Mouse (Mus musculus) left cerebral cortex, postnatal 10 days (tissue): Measurements from ENCODE around the gene Kiss1r. TPM values are rescaled to one million over a fixed set of nuclear protein-coding genes. Genes with fewer than 3 reads are reported as not detected.
"Not testable (repeated sequence)": the region's sequence is repeated elsewhere in the genome, so short reads cannot be mapped to it uniquely, and the experiment has no call there.

Experiments
- DNase-seq, 2 experiments: peaks; one replicate each; pipeline ENCODE4 v3.0.0; 2021 to 2022; ENCODE audit warnings: low spot score in 2 of 2, mixed read lengths in 1 of 2; ENCODE audit errors: extremely low spot score in 1 of 2
- intact Hi-C: fragments of 180-260 bp; cut with DNase I; formaldehyde crosslinking; loops from one replicate; pipeline ENCODE4 v1.15.1; 2025
- total RNA-seq, 2 experiments: library from RNA; stranded (reverse); gene quantifications; 2 replicates each; pipeline ENCODE4 v1.2.3; 2021

Kiss1r gene
- total RNA-seq: 1 to 10 TPM; 6.8 to 8.4 TPM

DNA sequence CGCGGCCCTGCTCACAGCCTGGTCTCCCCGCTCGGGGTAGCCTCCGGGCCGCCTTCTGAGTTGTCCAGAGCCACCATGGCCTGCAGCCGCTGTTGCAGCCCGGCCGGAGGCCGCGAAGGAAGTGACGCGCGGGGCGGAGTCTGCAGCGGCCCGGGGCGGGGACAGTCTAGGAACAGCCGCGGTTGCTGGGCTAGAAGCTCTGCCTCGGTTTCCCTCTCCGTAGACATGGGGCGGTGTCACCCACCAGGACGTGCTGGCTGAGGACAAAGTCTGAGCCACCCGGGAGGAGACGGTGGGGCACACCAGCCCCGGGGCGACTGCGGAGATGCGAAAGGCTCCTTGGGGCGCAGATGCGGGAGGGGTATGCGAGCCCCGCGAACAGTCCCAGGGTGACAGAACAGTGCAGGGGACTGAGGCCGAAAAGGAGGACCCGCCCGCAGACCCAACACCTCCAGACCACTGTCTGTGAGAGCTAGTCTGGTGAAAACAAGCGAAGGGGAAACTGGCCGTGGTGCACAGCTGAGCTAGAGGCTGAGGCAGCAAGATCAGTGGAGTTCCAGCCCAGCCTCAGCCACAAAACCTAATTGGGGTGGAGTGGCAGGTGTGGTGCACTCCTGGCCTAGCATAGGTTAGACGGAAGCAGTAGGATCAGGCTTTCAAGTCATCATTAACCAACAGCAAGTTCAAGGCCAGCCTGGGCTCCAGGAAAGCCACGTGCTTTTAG lies at the start of gene Kiss1r:
Kiss1r (plus strand) TSS at position 164 of the 724 bp plus-strand sequence.
- intact Hi-C loops: no loop called here
- DNase-seq: peak; percentile 76 to 93

DNA sequence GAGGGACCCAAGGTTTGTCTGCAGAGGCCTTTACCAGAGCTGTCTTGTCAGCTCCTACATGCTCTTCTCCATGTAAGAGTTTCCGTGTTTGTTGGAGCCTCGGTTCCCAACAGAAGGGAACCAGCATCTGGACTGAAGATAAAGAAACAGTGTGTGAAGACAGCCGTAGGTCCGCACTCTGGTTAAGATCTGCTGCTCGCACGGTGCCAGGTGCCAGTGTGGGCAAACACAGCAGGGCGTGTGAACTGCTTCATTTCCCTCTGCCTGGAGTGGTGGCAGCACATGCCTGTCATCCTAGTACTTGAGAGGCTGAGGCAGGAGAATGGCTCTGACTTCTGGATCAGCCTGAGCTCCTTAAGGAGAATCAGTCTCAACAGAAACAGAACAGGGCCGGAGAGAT lies 44.9 kb upstream of the Kiss1r start:
- intact Hi-C loops: no loop called here
- DNase-seq: peak in 1 of 2 experiments; percentile 41

DNA sequence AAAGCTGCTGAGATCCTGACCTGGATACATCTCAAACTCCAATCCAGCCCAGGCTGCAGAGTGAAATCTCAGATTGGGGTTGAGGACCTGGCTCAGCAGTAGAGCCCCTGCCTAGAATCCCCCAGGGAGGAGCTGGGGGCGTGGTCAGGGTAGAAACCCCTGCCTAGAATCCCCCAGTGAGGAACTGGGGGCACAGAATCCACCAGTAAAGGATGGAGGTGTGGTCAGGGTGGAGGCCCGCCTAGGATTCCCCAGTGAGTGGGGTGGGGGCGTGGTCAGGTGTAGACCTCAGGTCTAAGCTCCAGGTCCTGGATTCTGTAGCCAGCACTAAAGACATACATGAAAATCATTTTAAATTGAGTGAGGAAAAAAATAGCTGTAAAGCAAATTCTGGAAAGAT lies 43.9 kb upstream of the Kiss1r start:
- intact Hi-C loops: no loop called here

GRCm38 (mm10) chr10:79873313-79873712 lies 43.5 kb upstream of the Kiss1r start:
- no peak for DNase-seq
- intact Hi-C loops: no loop called here

More for the DNA sequence above, 43.9 kb upstream of the Kiss1r start:
- DNase-seq: peak in 1 of 2 experiments; percentile 46

DNA sequence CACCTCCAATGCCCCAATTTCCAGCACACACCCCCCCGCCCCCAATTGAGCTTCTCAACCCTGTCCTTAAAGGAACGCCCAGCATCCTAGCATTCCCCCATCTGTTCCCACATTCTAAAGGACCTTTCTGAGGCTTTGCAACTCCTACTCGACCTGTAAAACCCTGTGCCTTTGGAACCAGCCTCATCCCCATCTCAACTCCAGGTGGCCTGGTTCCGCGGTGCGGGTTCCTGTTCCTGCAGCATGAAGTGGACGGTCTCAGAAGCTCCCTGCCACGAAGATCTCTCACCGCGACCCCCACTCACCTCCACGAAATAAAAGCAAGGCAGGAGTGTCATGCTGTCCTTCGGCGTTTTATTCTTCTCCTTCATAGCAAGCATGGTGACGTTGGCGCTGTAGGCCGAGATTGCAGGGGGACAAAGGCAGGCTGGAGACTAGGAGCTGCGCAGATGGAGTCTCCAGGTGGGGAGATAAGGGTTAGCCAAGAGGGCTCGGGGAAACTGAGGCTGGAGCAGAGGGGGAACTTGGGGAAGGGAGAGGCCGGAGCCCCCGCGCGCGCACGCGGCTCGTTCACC lies 43.0 kb upstream of the Kiss1r start:
- intact Hi-C loops: no loop called here

GRCm38 (mm10) chr10:79874290-79874862 lies 42.4 kb upstream of the Kiss1r start, which contains the start of the genes Prtn3 and Plppr3:
TSS of gene Prtn3 (plus strand) at chr10:79874476.
TSS of gene Plppr3 (minus strand) at chr10:79874634.
- intact Hi-C loops: no loop called here
- DNase-seq: peak in 1 of 2 experiments; percentile 68

More for the DNA sequence above, 43.0 kb upstream of the Kiss1r start:
- no peak for DNase-seq

GRCm38 (mm10) chr10:79877174-79877573 lies 39.6 kb upstream of the Kiss1r start:
- intact Hi-C loops: no loop called here

GRCm38 (mm10) chr10:79877757-79878156 lies 39.0 kb upstream of the Kiss1r start:
- DNase-seq: peak in 1 of 2 experiments; percentile 61
- intact Hi-C loops: no loop called here

More at GRCm38 (mm10) chr10:79877174-79877573, 39.6 kb upstream of the Kiss1r start:
- peak in 1 of 2 experiments; percentile 47 for DNase-seq

- no peak for DNase-seq
Measured at GRCm38 (mm10) chr10:79879527-79879926, 37.2 kb upstream of the Kiss1r start.

DNA sequence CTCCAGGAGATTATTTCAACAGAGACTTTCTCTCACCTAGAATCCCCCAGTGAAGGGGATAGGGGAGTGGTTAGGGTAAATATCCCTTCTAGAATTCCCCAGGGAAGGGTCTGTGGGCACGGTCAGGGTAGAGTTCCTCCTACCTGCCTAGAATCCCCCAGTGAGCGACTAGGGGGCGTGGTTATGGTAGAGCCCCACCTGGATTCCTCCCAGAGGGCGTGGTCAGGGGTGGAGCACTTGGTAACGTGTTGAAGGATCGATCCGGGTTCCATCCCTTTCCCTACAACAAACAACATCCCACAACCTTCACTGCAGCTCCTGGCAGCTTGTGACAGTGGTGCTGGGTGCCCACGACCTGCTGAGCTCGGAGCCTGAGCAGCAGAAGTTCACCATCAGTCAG lies 36.0 kb upstream of the Kiss1r start:
- intact Hi-C loops: no loop called here
- no peak for DNase-seq

More at GRCm38 (mm10) chr10:79879527-79879926, 37.2 kb upstream of the Kiss1r start:
- intact Hi-C loops: no loop called here

GRCm38 (mm10) chr10:79881981-79882380 lies 34.8 kb upstream of the Kiss1r start:
- intact Hi-C loops: no loop called here

GRCm38 (mm10) chr10:79883297-79884084 lies 33.3 kb upstream of the Kiss1r start:
- intact Hi-C loops: no loop called here
- DNase-seq: peak; percentile 59 to 86

More at GRCm38 (mm10) chr10:79881981-79882380, 34.8 kb upstream of the Kiss1r start:
- peak in 1 of 2 experiments; percentile 57 for DNase-seq

DNA sequence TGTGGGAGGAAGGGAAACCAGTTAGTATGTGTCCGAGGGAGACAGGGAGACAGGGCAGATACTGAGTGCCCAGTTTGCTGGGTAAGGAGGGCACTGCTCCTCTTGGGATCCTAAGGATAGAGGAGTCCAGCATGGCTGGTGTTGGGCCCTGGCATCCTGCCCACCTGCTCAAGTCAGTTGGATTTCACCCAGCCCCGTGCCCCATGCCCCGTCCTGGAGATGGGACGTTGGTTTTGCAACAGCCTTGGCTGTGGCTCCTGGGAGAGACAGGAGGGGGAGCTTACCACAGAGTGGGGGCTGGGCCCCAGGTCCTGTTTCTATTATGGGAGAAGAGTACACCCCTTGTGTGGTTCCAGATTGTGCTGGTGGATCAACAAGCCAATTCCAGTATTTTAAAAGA lies 32.3 kb upstream of the Kiss1r start:
- intact Hi-C loops: no loop called here

GRCm38 (mm10) chr10:79884938-79885337 lies 31.8 kb upstream of the Kiss1r start:
- intact Hi-C loops: loop anchor here (5.0 kb wide), 1 partner anchor 37 kb away; the partner anchor contains the start of gene R3hdm4
- not testable (repeated sequence) for DNase-seq

More for the DNA sequence above, 32.3 kb upstream of the Kiss1r start:
- peak in 1 of 2 experiments; percentile 60 for DNase-seq

DNA sequence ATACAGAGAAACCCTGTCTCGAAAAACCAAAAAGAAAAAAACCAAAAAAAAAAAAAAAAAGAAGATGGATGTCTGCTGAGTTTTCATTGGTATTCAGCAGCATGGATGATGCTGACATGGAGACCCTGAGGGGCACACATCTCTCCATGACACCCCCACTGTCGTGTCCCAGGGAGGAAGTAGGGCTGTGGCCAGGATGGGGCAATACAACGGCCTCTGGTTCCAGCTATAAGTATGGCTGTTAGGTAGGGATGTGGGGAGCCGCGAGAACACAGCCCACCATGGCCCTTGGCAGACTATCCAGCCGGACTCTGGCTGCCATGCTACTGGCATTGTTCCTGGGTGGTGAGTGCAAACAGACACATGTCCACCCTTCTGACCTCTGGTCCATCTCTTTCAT lies 30.7 kb upstream of the Kiss1r start, which contains the start of gene Elane:
Elane (plus strand) TSS at position 194 of the 400 bp plus-strand sequence.
- intact Hi-C loops: loop anchor here (5.0 kb wide), 1 partner anchor 36 kb away; the partner anchor contains the start of gene R3hdm4
- no peak for DNase-seq

GRCm38 (mm10) chr10:79886611-79887010 lies 30.2 kb upstream of the Kiss1r start:
- intact Hi-C loops: loop anchor here (5.0 kb wide), 1 partner anchor 36 kb away; the partner anchor contains the start of gene R3hdm4
- DNase-seq: no peak

DNA sequence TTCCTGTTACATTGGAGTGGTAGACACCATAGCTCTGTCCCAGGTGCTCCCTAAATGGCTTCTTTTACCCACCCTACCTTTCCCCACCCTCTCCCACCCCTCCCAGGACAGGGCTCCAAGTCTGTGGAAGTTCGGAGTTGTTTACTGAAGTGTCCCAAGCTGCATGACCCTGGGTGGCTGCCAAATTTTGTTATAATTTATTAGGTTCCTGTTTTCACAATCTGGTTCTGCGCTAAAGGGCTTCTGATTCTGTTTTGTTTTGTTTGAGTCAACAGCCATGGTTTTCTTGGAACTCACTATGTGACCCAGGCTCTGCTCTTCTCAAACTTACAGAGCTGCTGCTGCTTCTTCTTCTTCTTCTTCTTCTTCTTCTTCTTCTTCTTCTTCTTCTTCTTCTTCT lies 27.4 kb upstream of the Kiss1r start:
- intact Hi-C loops: loop anchor here (5.0 kb wide), 1 partner anchor 33 kb away; the partner anchor contains the start of gene R3hdm4
- no peak for DNase-seq

DNA sequence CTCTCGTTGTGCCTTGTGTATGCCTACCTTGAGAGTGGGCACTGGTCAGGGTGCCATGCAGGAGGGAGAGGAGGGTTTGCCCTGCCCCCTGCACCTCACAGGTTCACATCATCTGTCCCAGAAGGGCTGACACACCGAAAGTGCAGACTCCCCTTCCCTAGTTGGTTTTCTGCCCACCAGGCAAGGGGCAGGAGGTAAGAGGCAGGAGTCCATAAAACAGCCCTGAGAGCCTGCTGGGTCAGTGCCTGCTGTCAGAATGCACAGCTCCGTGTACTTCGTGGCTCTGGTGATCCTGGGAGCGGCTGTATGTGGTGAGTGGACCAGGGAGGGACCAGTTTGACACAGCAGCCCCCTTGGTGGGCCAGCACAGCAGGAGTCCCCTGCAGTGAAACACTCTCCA lies 26.1 kb upstream of the Kiss1r start, which contains the start of gene Cfd:
Cfd (plus strand) TSS at position 184 of the 400 bp plus-strand sequence.
- intact Hi-C loops: no loop called here
- DNase-seq: no peak
